ENCODE assay signal across 9 mouse cellular contexts in genomic region chr2:160066491-160067303, GRCm38 (mm10).
DNase-seq lines count a peak whose midpoint lies in the region; ATAC-seq and TF ChIP-seq lines count a peak whose summit lies in the region.
"Had no signal": no experiment of that assay in that cellular context is flagged by ENCODE, and none has a peak within 500 bp of the region (broad histone marks: within the 10 kb centered on the region; RNA-seq: fewer than 3 reads in every experiment).

No protein-coding gene starts in this region.

- no peaks in the 10 kb centered on the region for H3K9me3 ChIP-seq in heart, embryonic 13.5 days

- WGBS in lung, adult 2 months, result 41% methylated on average over 6 of the region's 6 CpGs
- 9% methylated on average over 6 of the region's 6 CpGs for WGBS in heart, embryonic 13.5 days

- no peak for TF ChIP-seq POLR2A in lung, adult 2 months (IDR thresholded peaks at IDR 0.05; ENCODE audit: borderline replicate concordance, extremely low read depth, low read depth, low read length)

- H3K36me3 ChIP-seq in heart, embryonic 13.5 days, result no peaks in the 10 kb centered on the region

- TF ChIP-seq CTCF in lung, adult 2 months (IDR thresholded peaks at IDR 0.05; ENCODE audit: insufficient read depth, low read length), result no peak

- DNase-seq in lung, adult 18-20 months, result peak; percentile 23 to 24
- DNase-seq in lung, adult 2 months, result no peak
- DNase-seq in cerebellum, postnatal 14 days, result peak; percentile 31 to 32
- DNase-seq in kidney, postnatal 25 days, result peak; percentile 75 to 83
- DNase-seq in ovary, postnatal 10 days (ENCODE audit: low spot score), result peak; percentile 33
- no peak for DNase-seq in urinary bladder, adult 18-20 months (ENCODE audit: low spot score in 2 of 2)

- H3K4me2 ChIP-seq in heart, embryonic 13.5 days, result peak overlapping the region; percentile 39

- H3K27me3 ChIP-seq in heart, embryonic 13.5 days (replicated peaks), result 0 out of 2 replicates have a peak, but pooled peaks cover 3% of the 10 kb centered on the region

- no peak overlapping the region for H3K4me3 ChIP-seq in lung, adult 2 months (replicated peaks; ENCODE audit: extremely low read depth, low read depth, low read length)
- H3K4me3 ChIP-seq in heart, embryonic 13.5 days, result no peak overlapping the region
- H3K4me3 ChIP-seq: myocyte had no signal

- peak overlapping the region; percentile 87 for H3K27ac ChIP-seq in heart, embryonic 13.5 days (replicated peaks)

- H3K4me1 ChIP-seq in lung, adult 2 months (ENCODE audit: control insufficient read depth, insufficient read depth, low read length), result no peaks in the 10 kb centered on the region
- H3K4me1 ChIP-seq in heart, embryonic 13.5 days, result peaks cover 44% of the 10 kb centered on the region

- ATAC-seq in heart, embryonic 13.5 days (ENCODE audit: extremely low read depth, insufficient number of reproducible peaks, low FRiP score, low TSS enrichment), result no peak
- no peak for ATAC-seq in erythroid progenitor cell, adult 5-6 weeks (replicated peaks; ENCODE audit: low FRiP score, poor library complexity, severe bottlenecking)

- no peak overlapping the region for H3K9ac ChIP-seq in heart, embryonic 13.5 days

Comparison
In these comparisons a context has a peak if more than half of its experiments do, and no peak if none do; other contexts are left out.
1. DNase-seq: peak in lung, adult 18-20 months (2 of 2), cerebellum, postnatal 14 days (2 of 2), kidney, postnatal 25 days (2 of 2) and ovary, postnatal 10 days (single experiment); none in lung, adult 2 months (single experiment) and urinary bladder, adult 18-20 months (0 of 2).